Mouse (Mus musculus) neural tube, embryonic 11.5 days (tissue): Measurements from ENCODE around the gene Zfp986. TPM values are rescaled to one million over a fixed set of nuclear protein-coding genes. Genes with fewer than 3 reads are reported as not detected.
"Not testable (repeated sequence)": the region's sequence is repeated elsewhere in the genome, so short reads cannot be mapped to it uniquely, and the experiment has no call there.

Source experiments
- ATAC-seq: fragments of 200-750 bp; cut with Nextera tagmentation; 2 replicates; pipeline ENCODE4 v1.8.0; 2017; ENCODE audit warnings: moderate number of reproducible peaks, mild to moderate bottlenecking, moderate TSS enrichment, moderate library complexity; ENCODE audit not compliant: insufficient read depth, low FRiP score, low TSS enrichment
- DNase-seq: peaks from one replicate; pipeline ENCODE4 v3.0.0-alpha.2; 2015; ENCODE audit warnings: low spot score
- H3K27ac ChIP-seq: fragments of 300-500 bp; sonication (generic); 2 replicates; pipeline ENCODE4 v1.5.1; 2014; ENCODE audit warnings: low read depth, mild to moderate bottlenecking, low read length
- H3K27me3 ChIP-seq: fragments of 300-500 bp; sonication (generic); 2 replicates; pipeline ENCODE4 v1.6.1; 2014; ENCODE audit warnings: mild to moderate bottlenecking, low read length, mixed read lengths; ENCODE audit not compliant: control insufficient read depth, insufficient read depth
- H3K36me3 ChIP-seq: fragments of 300-500 bp; sonication (generic); 2 replicates; pipeline ENCODE4 v1.6.1; 2014; ENCODE audit warnings: mild to moderate bottlenecking, low read length, moderate library complexity, mixed read lengths; ENCODE audit not compliant: control insufficient read depth, insufficient read depth
- H3K4me1 ChIP-seq: fragments of 300-500 bp; sonication (generic); 2 replicates; pipeline ENCODE4 v1.6.1; 2014; ENCODE audit warnings: low read length, mixed read lengths; ENCODE audit not compliant: control insufficient read depth, insufficient read depth
- H3K4me2 ChIP-seq: fragments of 300-500 bp; sonication (generic); 2 replicates; pipeline ENCODE4 v1.6.1; 2014; ENCODE audit warnings: low read depth, mild to moderate bottlenecking, moderate library complexity
- H3K4me3 ChIP-seq: fragments of 300-500 bp; sonication (generic); 2 replicates; pipeline ENCODE4 v1.5.1; 2014; ENCODE audit warnings: low read depth, low read length
- H3K9ac ChIP-seq: fragments of 300-500 bp; sonication (generic); 2 replicates; pipeline ENCODE4 v1.6.1; 2014; ENCODE audit warnings: mild to moderate bottlenecking, low read length
- H3K9me3 ChIP-seq: fragments of 300-500 bp; sonication (generic); 2 replicates; pipeline ENCODE4 v1.6.1; 2016; ENCODE audit warnings: low read length; ENCODE audit not compliant: control insufficient read depth
- WGBS: fragments of 180-500 bp; shearing (Covaris S2); extraction: QIAGEN DNeasy Blood & Tissue Kit; methylation state at CpG from one replicate; pipeline ENCODE4 v1.1.7; 2014; 5-methylcytosine and 5-hydroxymethylcytosine counted together
- polyA plus RNA-seq: library from polyadenylated mRNA; unstranded; fragments of >200 nt; fragmentation: Nextera tagmentation; extraction: Ambion mirVana; gene quantifications from 2 replicates; pipeline ENCODE4 v1.2.1, GENCODE M21; 2014

The Zfp986 gene
- polyA plus RNA-seq, 1 experiment from 2014 or later: not detected

GRCm38 (mm10) chr4:145848891-145849214 is 19.7 kb upstream of the Zfp986 start:
- not testable (repeated sequence) for H3K4me2 ChIP-seq, H3K36me3 ChIP-seq, H3K27ac ChIP-seq, H3K9me3 ChIP-seq, H3K27me3 ChIP-seq, H3K4me1 ChIP-seq, DNase-seq, H3K4me3 ChIP-seq, H3K9ac ChIP-seq, ATAC-seq
- WGBS: 86% methylated on average over 3 of the region's 3 CpGs

- not testable (repeated sequence) for H3K27ac ChIP-seq, H3K27me3 ChIP-seq, DNase-seq, H3K9me3 ChIP-seq, H3K36me3 ChIP-seq, ATAC-seq, H3K4me1 ChIP-seq, H3K9ac ChIP-seq, H3K4me2 ChIP-seq, H3K4me3 ChIP-seq
- 66% methylated on average over 6 of the region's 9 CpGs for WGBS
Measured at GRCm38 (mm10) chr4:145851421-145851820, 17.2 kb upstream of the Zfp986 start.

DNA sequence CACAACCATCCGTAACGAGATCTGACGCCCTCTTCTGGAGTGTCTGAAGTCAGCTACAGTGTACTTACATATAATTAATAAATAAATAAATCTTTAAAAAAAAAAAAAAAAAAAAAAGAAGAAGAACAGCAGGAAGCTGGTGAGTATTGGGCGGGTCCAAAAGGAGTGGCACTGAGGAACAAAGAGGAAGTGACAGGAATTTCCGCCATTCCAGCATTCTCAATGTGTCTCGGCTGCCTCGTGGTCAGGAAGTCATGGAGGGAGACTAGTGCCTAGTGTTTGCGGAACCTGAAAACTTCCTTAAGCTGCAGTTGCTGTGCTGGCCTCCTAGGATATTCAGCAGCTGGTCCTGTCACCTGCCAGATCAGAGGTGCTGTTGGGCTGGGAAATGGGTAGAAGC is 4.7 kb upstream of the Zfp986 start:
- not testable (repeated sequence) for H3K9me3 ChIP-seq, H3K4me1 ChIP-seq, H3K4me2 ChIP-seq, H3K36me3 ChIP-seq, DNase-seq, ATAC-seq, H3K9ac ChIP-seq, H3K27ac ChIP-seq, H3K27me3 ChIP-seq, H3K4me3 ChIP-seq
- WGBS: 76% methylated on average over 5 of the region's 8 CpGs

Other genes with a start within 250 kb of the Zfp986 start
- not detected in 2 replicates for gene Zfp980, start 198.1 kb upstream of the Zfp986 start, polyA plus RNA-seq
- not detected in 2 replicates for gene Zfp987, start 228.5 kb downstream of the Zfp986 start, polyA plus RNA-seq